Mouse (Mus musculus) kidney, embryonic 14.5 days (tissue): ENCODE measurements around the gene Cacna1c. TPM values are rescaled to one million over a fixed set of nuclear protein-coding genes. Genes with fewer than 3 reads are reported as not detected.

Source experiments
- ATAC-seq: fragments of 200-750 bp; cut with Nextera tagmentation; 2 replicates; pipeline ENCODE4 v1.8.0; 2017; ENCODE audit warnings: moderate number of reproducible peaks, mild to moderate bottlenecking, moderate TSS enrichment, moderate library complexity; ENCODE audit not compliant: low FRiP score, low TSS enrichment
- H3K27ac ChIP-seq: fragments of 300-500 bp; sonication (generic); 2 replicates; pipeline ENCODE4 v1.5.1; 2014; ENCODE audit warnings: low read depth, mild to moderate bottlenecking, low read length, moderate library complexity, mixed read lengths
- H3K27me3 ChIP-seq: fragments of 300-500 bp; sonication (generic); 2 replicates; pipeline ENCODE4 v1.6.1; 2014; ENCODE audit warnings: mild to moderate bottlenecking, low read length; ENCODE audit not compliant: control insufficient read depth, insufficient read depth
- H3K36me3 ChIP-seq: fragments of 300-500 bp; sonication (generic); 2 replicates; pipeline ENCODE4 v1.6.1; 2014; ENCODE audit warnings: low read length, mixed read lengths; ENCODE audit not compliant: control insufficient read depth, insufficient read depth
- H3K4me1 ChIP-seq: fragments of 300-500 bp; sonication (generic); 2 replicates; pipeline ENCODE4 v1.6.1; 2014; ENCODE audit warnings: low read length, mixed read lengths; ENCODE audit not compliant: control insufficient read depth, insufficient read depth
- H3K4me2 ChIP-seq: fragments of 300-500 bp; sonication (generic); replicated peaks from 2 replicates; pipeline ENCODE4 v1.6.1; 2014; ENCODE audit warnings: low read depth, mild to moderate bottlenecking, low read length
- H3K4me3 ChIP-seq: fragments of 300-500 bp; sonication (generic); 2 replicates; pipeline ENCODE4 v1.5.1; 2014; ENCODE audit warnings: mild to moderate bottlenecking, low read length
- H3K9ac ChIP-seq: fragments of 300-500 bp; sonication (generic); 2 replicates; pipeline ENCODE4 v1.6.1; 2014; ENCODE audit warnings: low read depth, mild to moderate bottlenecking, low read length, moderate library complexity
- H3K9me3 ChIP-seq: fragments of 300-500 bp; sonication (generic); 2 replicates; pipeline ENCODE4 v1.6.1; 2016; ENCODE audit warnings: low read length; ENCODE audit not compliant: control insufficient read depth
- WGBS: fragments of 180-500 bp; shearing (Covaris S2); extraction: QIAGEN DNeasy Blood & Tissue Kit; methylation state at CpG from one replicate; pipeline ENCODE4 v1.1.7; 2014; 5-methylcytosine and 5-hydroxymethylcytosine counted together
- polyA plus RNA-seq: library from polyadenylated mRNA; unstranded; fragments of >200 nt; fragmentation: Nextera tagmentation; extraction: Ambion mirVana; gene quantifications from 2 replicates; pipeline ENCODE4 v1.2.1, GENCODE M21; 2014

Cacna1c gene
- polyA plus RNA-seq, 1 experiment from 2014 or later, result 3.3 TPM

GRCm38 (mm10) chr6:118997397-118997796 is 198.8 kb downstream of the Cacna1c start:
- Histone ChIP-seq H3K4me1 (no peaks in the 10 kb centered on the region), H3K27ac (no peak overlapping the region), H3K9ac (no peak overlapping the region), H3K9me3 (peaks cover 3% of the 10 kb centered on the region; the same call in 1 of the 2 replicates), H3K4me3 (no peak overlapping the region), H3K27me3 (no peaks in the 10 kb centered on the region), H3K36me3 (no peaks in the 10 kb centered on the region), H3K4me2 (no peak overlapping the region)
- 89% methylated on average over 4 of the region's 4 CpGs for WGBS
- ATAC-seq, result no peak

GRCm38 (mm10) chr6:118994272-118995061 is 201.8 kb downstream of the Cacna1c start:
- Histone ChIP-seq H3K27ac (no peak overlapping the region), H3K4me1 (no peaks in the 10 kb centered on the region), H3K36me3 (no peaks in the 10 kb centered on the region), H3K9ac (no peak overlapping the region), H3K9me3 (peaks cover 3% of the 10 kb centered on the region; the same call in 1 of the 2 replicates), H3K4me3 (no peak overlapping the region), H3K27me3 (no peaks in the 10 kb centered on the region), H3K4me2 (no peak overlapping the region)
- ATAC-seq, result no peak
- WGBS, result 88% methylated on average over 9 of the region's 9 CpGs

GRCm38 (mm10) chr6:118992391-118992790 is 203.8 kb downstream of the Cacna1c start:
- Histone ChIP-seq H3K27ac (no peak overlapping the region), H3K4me3 (no peak overlapping the region), H3K9me3 (peaks cover 3% of the 10 kb centered on the region; the same call in 1 of the 2 replicates), H3K9ac (no peak overlapping the region), H3K4me1 (no peaks in the 10 kb centered on the region), H3K36me3 (no peaks in the 10 kb centered on the region), H3K4me2 (no peak overlapping the region), H3K27me3 (no peaks in the 10 kb centered on the region)
- WGBS, result 72% methylated on average over 6 of the region's 6 CpGs
- no peak for ATAC-seq

GRCm38 (mm10) chr6:118989999-118990776 is 206.0 kb downstream of the Cacna1c start:
- H3K4me1 ChIP-seq, result no peaks in the 10 kb centered on the region
- H3K36me3 ChIP-seq, result no peaks in the 10 kb centered on the region
- H3K4me2 ChIP-seq, result no peak overlapping the region
- WGBS, result 63% methylated on average over 9 of the region's 9 CpGs
- no peak overlapping the region for H3K9ac ChIP-seq
- peaks cover 3% of the 10 kb centered on the region; the same call in 1 of the 2 replicates for H3K9me3 ChIP-seq
- ATAC-seq, result peak; percentile 66
- no peak overlapping the region for H3K27ac ChIP-seq
- H3K4me3 ChIP-seq, result no peak overlapping the region
- no peaks in the 10 kb centered on the region for H3K27me3 ChIP-seq

- Histone ChIP-seq H3K9ac (no peak overlapping the region), H3K4me1 (no peaks in the 10 kb centered on the region), H3K36me3 (no peaks in the 10 kb centered on the region), H3K27ac (no peak overlapping the region), H3K9me3 (no peaks in the 10 kb centered on the region), H3K27me3 (no peaks in the 10 kb centered on the region), H3K4me2 (no peak overlapping the region), H3K4me3 (no peak overlapping the region)
- 0 out of 2 replicates have a peak, but pooled peaks have one; percentile 43 for ATAC-seq
- WGBS, result 69% methylated on average over 11 of the region's 11 CpGs
These were observed 211.9 kb downstream of the Cacna1c start for GRCm38 (mm10) chr6:118984181-118984901.

DNA sequence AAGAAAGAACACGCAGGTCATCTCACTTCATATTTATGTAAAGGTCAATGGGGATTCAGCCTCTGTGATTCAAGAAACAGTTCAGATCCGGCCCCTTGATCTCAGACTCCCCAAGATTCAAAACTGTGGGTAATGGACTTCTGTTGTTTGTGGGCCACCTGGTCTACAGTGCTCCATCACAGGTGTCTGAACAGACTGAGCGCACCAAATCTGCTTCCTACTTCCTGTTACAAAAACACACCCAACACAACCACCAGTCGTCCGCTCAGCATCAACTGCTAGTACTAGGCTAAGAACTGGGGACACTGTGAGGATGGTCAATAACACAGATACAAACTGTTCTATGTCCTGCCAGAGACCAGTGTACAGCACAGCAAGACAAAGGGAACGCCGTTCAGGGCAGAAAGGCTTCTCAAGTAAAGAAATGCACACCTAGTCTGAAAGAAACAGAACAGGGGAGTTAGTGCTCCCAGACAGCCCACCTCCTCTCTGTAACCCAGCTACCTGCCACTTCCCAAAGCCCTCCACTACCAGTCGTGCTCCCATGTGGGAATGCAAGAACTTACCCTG is 212.7 kb downstream of the Cacna1c start:
- H3K27me3 ChIP-seq, result no peaks in the 10 kb centered on the region
- H3K9ac ChIP-seq, result no peak overlapping the region
- ATAC-seq, result no peak
- H3K9me3 ChIP-seq, result no peaks in the 10 kb centered on the region
- H3K27ac ChIP-seq, result no peak overlapping the region
- H3K4me2 ChIP-seq, result no peak overlapping the region
- 85% methylated on average over 8 of the region's 8 CpGs for WGBS
- no peaks in the 10 kb centered on the region for H3K4me1 ChIP-seq
- H3K4me3 ChIP-seq, result no peak overlapping the region
- no peaks in the 10 kb centered on the region for H3K36me3 ChIP-seq

GRCm38 (mm10) chr6:118980265-118980664 is 216.0 kb downstream of the Cacna1c start:
- no peaks in the 10 kb centered on the region for H3K36me3 ChIP-seq
- H3K4me3 ChIP-seq, result no peak overlapping the region
- no peak overlapping the region for H3K4me2 ChIP-seq
- no peaks in the 10 kb centered on the region for H3K27me3 ChIP-seq
- no peak overlapping the region for H3K27ac ChIP-seq
- ATAC-seq, result no peak
- H3K4me1 ChIP-seq, result 0 out of 2 replicates have a peak, but pooled peaks cover 2% of the 10 kb centered on the region
- no peaks in the 10 kb centered on the region for H3K9me3 ChIP-seq
- 47% methylated on average over 12 of the region's 12 CpGs for WGBS
- H3K9ac ChIP-seq, result no peak overlapping the region

- Histone ChIP-seq H3K36me3 (no peaks in the 10 kb centered on the region), H3K4me1 (0 out of 2 replicates have a peak, but pooled peaks cover 2% of the 10 kb centered on the region), H3K9ac (no peak overlapping the region), H3K4me3 (no peak overlapping the region), H3K27me3 (no peaks in the 10 kb centered on the region), H3K27ac (no peak overlapping the region), H3K9me3 (no peaks in the 10 kb centered on the region), H3K4me2 (no peak overlapping the region)
- no peak for ATAC-seq
- 47% methylated on average over 10 of the region's 10 CpGs for WGBS
These were observed 218.6 kb downstream of the Cacna1c start for GRCm38 (mm10) chr6:118977443-118978271.
